Mouse (Mus musculus) liver, embryonic 16.5 days (tissue): ENCODE data around the gene Mapk9. TPM values are rescaled to one million over a fixed set of nuclear protein-coding genes. Genes with fewer than 3 reads are reported as not detected.

ENCODE experiments used
- ATAC-seq: fragments of 200-750 bp; cut with Nextera tagmentation; 2 replicates; pipeline ENCODE4 v1.8.0; 2017; ENCODE audit warnings: low read depth, mild to moderate bottlenecking, moderate number of reproducible peaks, moderate library complexity
- H3K27ac ChIP-seq: fragments of 300-500 bp; sonication (generic); 2 replicates; pipeline ENCODE4 v1.5.1; 2014; ENCODE audit warnings: mild to moderate bottlenecking, low read length
- H3K27me3 ChIP-seq: fragments of 300-500 bp; sonication (generic); 2 replicates; pipeline ENCODE4 v1.6.1; 2014; ENCODE audit warnings: low read depth, low read length, mixed read lengths; ENCODE audit not compliant: control insufficient read depth, insufficient read depth
- H3K36me3 ChIP-seq: fragments of 300-500 bp; sonication (generic); 2 replicates; pipeline ENCODE4 v1.6.1; 2014; ENCODE audit warnings: mild to moderate bottlenecking; ENCODE audit not compliant: control insufficient read depth, insufficient read depth
- H3K4me1 ChIP-seq: fragments of 300-500 bp; sonication (generic); 2 replicates; pipeline ENCODE4 v1.6.1; 2014; ENCODE audit warnings: low read depth, low read length, mixed read lengths; ENCODE audit not compliant: control insufficient read depth
- H3K4me2 ChIP-seq: fragments of 300-500 bp; sonication (generic); 2 replicates; pipeline ENCODE4 v1.6.1; 2014; ENCODE audit warnings: low read depth, low read length, mixed read lengths
- H3K4me3 ChIP-seq: fragments of 300-500 bp; sonication (generic); 2 replicates; pipeline ENCODE4 v1.5.1; 2014; ENCODE audit warnings: low read depth, mild to moderate bottlenecking, low read length
- H3K9ac ChIP-seq: fragments of 300-500 bp; sonication (generic); 2 replicates; pipeline ENCODE4 v1.6.1; 2014; ENCODE audit warnings: low read depth, low read length
- H3K9me3 ChIP-seq: fragments of 300-500 bp; sonication (generic); replicated peaks from 2 replicates; pipeline ENCODE4 v1.6.1; 2016; ENCODE audit warnings: low read length; ENCODE audit not compliant: control insufficient read depth
- WGBS: fragments of 180-500 bp; shearing (Covaris S2); extraction: QIAGEN DNeasy Blood & Tissue Kit; methylation state at CpG from one replicate; pipeline ENCODE4 v1.1.7; 2014; ENCODE audit not compliant: insufficient replicate concordance; 5-methylcytosine and 5-hydroxymethylcytosine counted together
- microRNA-seq: library from miRNA; unstranded; fragments of <30 nt; microRNA quantifications from one replicate; pipeline ENCODE4, GENCODE M21; 2016
- polyA plus RNA-seq: library from polyadenylated mRNA; unstranded; fragments of >200 nt; fragmentation: Nextera tagmentation; extraction: Ambion mirVana; gene quantifications from 2 replicates; pipeline ENCODE4 v1.2.1, GENCODE M21; 2015

Gene Mapk9
- polyA plus RNA-seq, 1 experiment from 2014 or later: 15.1 TPM

GRCm38 (mm10) chr11:49926183-49926582, 79.6 kb downstream of the Mapk9 start:
- ATAC-seq: no peak
- no peaks in the 10 kb centered on the region for H3K9me3 ChIP-seq
- no peak overlapping the region for H3K27ac ChIP-seq
- H3K36me3 ChIP-seq: no peaks in the 10 kb centered on the region
- H3K4me1 ChIP-seq: no peaks in the 10 kb centered on the region
- H3K4me2 ChIP-seq: no peak overlapping the region
- H3K4me3 ChIP-seq: no peak overlapping the region
- H3K9ac ChIP-seq: no peak overlapping the region
- WGBS: 48% methylated on average over 7 of the region's 7 CpGs
- peaks cover 3% of the 10 kb centered on the region; the same call in 1 of the 2 replicates for H3K27me3 ChIP-seq

- no peak for ATAC-seq
- 32% methylated on average over 4 of the region's 4 CpGs for WGBS
- no peaks in the 10 kb centered on the region for H3K36me3 ChIP-seq
- peaks cover 3% of the 10 kb centered on the region; the same call in 1 of the 2 replicates for H3K27me3 ChIP-seq
- H3K9me3 ChIP-seq: no peaks in the 10 kb centered on the region
- H3K4me2 ChIP-seq: no peak overlapping the region
- no peaks in the 10 kb centered on the region for H3K4me1 ChIP-seq
- no peak overlapping the region for H3K9ac ChIP-seq
- H3K27ac ChIP-seq: no peak overlapping the region
- no peak overlapping the region for H3K4me3 ChIP-seq
These were observed 80.6 kb downstream of the Mapk9 start for GRCm38 (mm10) chr11:49927169-49927568.

- Histone ChIP-seq H3K9ac (no peak overlapping the region), H3K9me3 (no peaks in the 10 kb centered on the region), H3K4me3 (no peak overlapping the region), H3K4me2 (no peak overlapping the region), H3K36me3 (no peaks in the 10 kb centered on the region), H3K27me3 (peaks cover 3% of the 10 kb centered on the region; the same call in 1 of the 2 replicates), H3K4me1 (no peaks in the 10 kb centered on the region), H3K27ac (no peak overlapping the region)
- WGBS: 51% methylated on average over 6 of the region's 6 CpGs
- ATAC-seq: no peak
These were observed 81.1 kb downstream of the Mapk9 start for GRCm38 (mm10) chr11:49927670-49928069.

GRCm38 (mm10) chr11:49931037-49931625, 84.6 kb downstream of the Mapk9 start:
- no peaks in the 10 kb centered on the region for H3K36me3 ChIP-seq
- no peak overlapping the region for H3K4me3 ChIP-seq
- peaks cover 3% of the 10 kb centered on the region for H3K27me3 ChIP-seq
- WGBS: 35% methylated on average over 5 of the region's 5 CpGs
- no peak overlapping the region for H3K4me2 ChIP-seq
- H3K9ac ChIP-seq: no peak overlapping the region
- no peak overlapping the region for H3K27ac ChIP-seq
- no peaks in the 10 kb centered on the region for H3K9me3 ChIP-seq
- no peaks in the 10 kb centered on the region for H3K4me1 ChIP-seq
- no peak for ATAC-seq

- no peaks in the 10 kb centered on the region for H3K36me3 ChIP-seq
- no peak overlapping the region for H3K4me2 ChIP-seq
- H3K9ac ChIP-seq: no peak overlapping the region
- no peak for ATAC-seq
- H3K4me1 ChIP-seq: no peaks in the 10 kb centered on the region
- WGBS: 8% methylated on average over 7 of the region's 7 CpGs
- H3K4me3 ChIP-seq: no peak overlapping the region
- no peaks in the 10 kb centered on the region for H3K9me3 ChIP-seq
- H3K27ac ChIP-seq: no peak overlapping the region
- H3K27me3 ChIP-seq: peaks cover 3% of the 10 kb centered on the region
These were observed 85.3 kb downstream of the Mapk9 start for GRCm38 (mm10) chr11:49931853-49932252.

- Histone ChIP-seq H3K27ac (no peak overlapping the region), H3K4me2 (no peak overlapping the region), H3K4me3 (no peak overlapping the region), H3K9ac (no peak overlapping the region), H3K27me3 (no peaks in the 10 kb centered on the region; the same call in 1 of the 2 replicates), H3K36me3 (no peaks in the 10 kb centered on the region), H3K4me1 (no peaks in the 10 kb centered on the region), H3K9me3 (no peaks in the 10 kb centered on the region)
- WGBS: 53% methylated on average over 1 of the region's 1 CpGs
- ATAC-seq: no peak
These were observed 87.3 kb downstream of the Mapk9 start for GRCm38 (mm10) chr11:49933811-49934210.

- Histone ChIP-seq H3K9me3 (no peaks in the 10 kb centered on the region), H3K4me2 (no peak overlapping the region), H3K27ac (no peak overlapping the region), H3K4me1 (no peaks in the 10 kb centered on the region), H3K36me3 (no peaks in the 10 kb centered on the region), H3K27me3 (no peaks in the 10 kb centered on the region; the same call in 1 of the 2 replicates), H3K9ac (no peak overlapping the region), H3K4me3 (no peak overlapping the region)
- WGBS: 64% methylated on average over 10 of the region's 10 CpGs
- no peak for ATAC-seq
These were observed 87.8 kb downstream of the Mapk9 start for GRCm38 (mm10) chr11:49934322-49934721.

Small RNA genes lying within 50 kb of the gene (microRNA-seq; reads per million reads assigned to microRNA genes)
- gene Gm23492: not detected

Other genes with a start within 250 kb of the Mapk9 start
- gene Flt4, start 237.5 kb upstream of the Mapk9 start, polyA plus RNA-seq: 3.2 and 3.9 TPM in 2 replicates
- not detected in 2 replicates for gene Scgb3a1, start 183.1 kb upstream of the Mapk9 start, polyA plus RNA-seq
- gene Cnot6, start 134.0 kb upstream of the Mapk9 start, polyA plus RNA-seq: 14.2 and 15.4 TPM in 2 replicates
- 0.80 and 0.86 TPM in 2 replicates for gene Gfpt2, start 52.6 kb upstream of the Mapk9 start, polyA plus RNA-seq
- gene Rasgef1c, start 55.1 kb downstream of the Mapk9 start, polyA plus RNA-seq: not detected in 2 replicates
- gene Rnf130, start 178.6 kb downstream of the Mapk9 start, polyA plus RNA-seq: 21.3 and 21.9 TPM in 2 replicates